Comparison of ENCODE assay signal across 9 mouse cellular contexts in genomic region chr1:131981378-131982013, GRCm38 (mm10). TPM values are rescaled to one million over a fixed set of nuclear protein-coding genes. Genes with fewer than 3 reads are reported as not detected.
A peak's percentile ranks its signal among the peaks of the same experiment; 100 is the strongest.
DNase-seq lines count a peak whose midpoint lies in the region; ATAC-seq and TF ChIP-seq lines count a peak whose summit lies in the region.
"Had no signal": no experiment of that assay in that cellular context is flagged by ENCODE, and none has a peak within 500 bp of the region (broad histone marks: within the 10 kb centered on the region; RNA-seq: fewer than 3 reads in every experiment).

No protein-coding gene starts in this region.

- 52% methylated on average over 12 of the region's 12 CpGs for WGBS in bone marrow, adult 2 months
- 38% methylated on average over 12 of the region's 12 CpGs for WGBS in liver, embryonic 16.5 days (ENCODE audit: insufficient replicate concordance)
- WGBS in neural tube, embryonic 15.5 days: 52% methylated on average over 12 of the region's 12 CpGs
- 61% methylated on average over 12 of the region's 12 CpGs for WGBS in thymus, adult 2 months

- no peaks in the 10 kb centered on the region for H3K4me1 ChIP-seq in bone marrow, adult 2 months (ENCODE audit: control insufficient read depth, insufficient read depth, low read length)
- no peaks in the 10 kb centered on the region for H3K4me1 ChIP-seq in embryonic fibroblast, embryonic 13.5 days (ENCODE audit: control insufficient read depth, insufficient read depth, low read length)
- H3K4me1 ChIP-seq in liver, embryonic 16.5 days (ENCODE audit: control insufficient read depth, low read depth, low read length): no peaks in the 10 kb centered on the region
- no peaks in the 10 kb centered on the region for H3K4me1 ChIP-seq in neural tube, embryonic 15.5 days
- no peaks in the 10 kb centered on the region for H3K4me1 ChIP-seq in thymus, adult 2 months (replicated peaks; ENCODE audit: control insufficient read depth, insufficient read depth, low read length)
- H3K4me1 ChIP-seq: embryonic facial prominence, embryonic 12.5 days had no signal

- H3K4me2 ChIP-seq in liver, embryonic 16.5 days (ENCODE audit: low read depth, low read length): no peak overlapping the region
- no peak overlapping the region for H3K4me2 ChIP-seq in neural tube, embryonic 15.5 days
- H3K4me2 ChIP-seq: embryonic facial prominence, embryonic 12.5 days had no signal

- H3K9ac ChIP-seq in liver, embryonic 16.5 days (ENCODE audit: low read depth, low read length): no peak overlapping the region
- H3K9ac ChIP-seq in neural tube, embryonic 15.5 days (replicated peaks): no peak overlapping the region
- H3K9ac ChIP-seq: embryonic facial prominence, embryonic 12.5 days had no signal

- intact Hi-C loops in heart, postnatal 36 days (cut with DNase I): loop anchor here (1.0 to 5.0 kb wide), 3 partner anchors 43 to 269 kb away; no protein-coding TSS in a partner anchor

- peak; percentile 83 for DNase-seq in CD4-positive, CD25-positive, alpha-beta regulatory T cell, adult 2 months (ENCODE audit: low read depth, low spot score)
- DNase-seq in heart, postnatal 36 days: peak; percentile 79 to 83
- peak; percentile 71 for DNase-seq in layer of hippocampus, adult 11-12 months (ENCODE audit: low spot score)
- DNase-seq in thymus, adult 2 months: peak; percentile 80

- peak; percentile 76 for TF ChIP-seq CTCF in bone marrow, adult 2 months (IDR thresholded peaks at IDR 0.05; ENCODE audit: control insufficient read depth, insufficient read depth, low read length)
- TF ChIP-seq CTCF in embryonic fibroblast, embryonic 13.5 days (IDR thresholded peaks at IDR 0.05; ENCODE audit: borderline replicate concordance, insufficient read depth, low read length): peak; percentile 62; the same call in 1 of the 2 replicates
- peak; percentile 85; the same call in 1 of the 2 replicates for TF ChIP-seq CTCF in thymus, adult 2 months (IDR thresholded peaks at IDR 0.05; ENCODE audit: borderline replicate concordance, control insufficient read depth, extremely low read depth, insufficient read depth, low read length, poor library complexity)

- H3K27me3 ChIP-seq in liver, embryonic 16.5 days (ENCODE audit: control insufficient read depth, insufficient read depth, low read depth, low read length): no peaks in the 10 kb centered on the region
- no peaks in the 10 kb centered on the region for H3K27me3 ChIP-seq in neural tube, embryonic 15.5 days (replicated peaks)
- no peaks in the 10 kb centered on the region for H3K27me3 ChIP-seq in thymus, adult 2 months (ENCODE audit: control insufficient read depth, insufficient read depth, low read length)
- H3K27me3 ChIP-seq: embryonic facial prominence, embryonic 12.5 days had no signal

- H3K4me3 ChIP-seq in bone marrow, adult 2 months (replicated peaks; ENCODE audit: control insufficient read depth, low read depth, low read length): no peak overlapping the region
- no peak overlapping the region for H3K4me3 ChIP-seq in embryonic fibroblast, embryonic 13.5 days (ENCODE audit: insufficient read depth, low read length)
- H3K4me3 ChIP-seq in liver, embryonic 16.5 days (ENCODE audit: low read depth, low read length): no peak overlapping the region
- no peak overlapping the region for H3K4me3 ChIP-seq in neural tube, embryonic 15.5 days (replicated peaks)
- H3K4me3 ChIP-seq in thymus, adult 2 months (ENCODE audit: control insufficient read depth, insufficient read depth, low read length): no peak overlapping the region
- H3K4me3 ChIP-seq: embryonic facial prominence, embryonic 12.5 days had no signal

- no peaks in the 10 kb centered on the region for H3K9me3 ChIP-seq in liver, embryonic 16.5 days (replicated peaks; ENCODE audit: control insufficient read depth, low read length)
- no peaks in the 10 kb centered on the region for H3K9me3 ChIP-seq in neural tube, embryonic 15.5 days (replicated peaks)
- H3K9me3 ChIP-seq: embryonic facial prominence, embryonic 12.5 days had no signal

- no peak overlapping the region; the same call in 1 of the 2 replicates for H3K27ac ChIP-seq in bone marrow, adult 2 months (ENCODE audit: control insufficient read depth, insufficient read depth, low read depth, low read length, poor library complexity)
- no peak overlapping the region for H3K27ac ChIP-seq in embryonic fibroblast, embryonic 13.5 days (ENCODE audit: insufficient read depth, low read length)
- no peak overlapping the region for H3K27ac ChIP-seq in liver, embryonic 16.5 days (ENCODE audit: low read length)
- H3K27ac ChIP-seq in neural tube, embryonic 15.5 days (replicated peaks): no peak overlapping the region
- H3K27ac ChIP-seq in thymus, adult 2 months (ENCODE audit: control insufficient read depth, insufficient read depth, low read length): no peak overlapping the region
- H3K27ac ChIP-seq: embryonic facial prominence, embryonic 12.5 days had no signal

- 0 out of 2 replicates have a peak, but pooled peaks have one; percentile 17 for TF ChIP-seq POLR2A in bone marrow, adult 2 months (IDR thresholded peaks at IDR 0.05; ENCODE audit: borderline replicate concordance, control insufficient read depth, low read depth, low read length)
- no peak for TF ChIP-seq POLR2A in embryonic fibroblast, embryonic 13.5 days (IDR thresholded peaks at IDR 0.05; ENCODE audit: low read depth, low read length)
- TF ChIP-seq POLR2A in thymus, adult 2 months (IDR thresholded peaks at IDR 0.05; ENCODE audit: control insufficient read depth, extremely low read depth, insufficient read depth, low read length, poor library complexity): no peak

- no peaks in the 10 kb centered on the region for H3K36me3 ChIP-seq in liver, embryonic 16.5 days (ENCODE audit: control insufficient read depth, insufficient read depth)
- H3K36me3 ChIP-seq in neural tube, embryonic 15.5 days: no peaks in the 10 kb centered on the region
- H3K36me3 ChIP-seq in thymus, adult 2 months (ENCODE audit: control insufficient read depth, insufficient read depth, low read length): no peaks in the 10 kb centered on the region
- H3K36me3 ChIP-seq: embryonic facial prominence, embryonic 12.5 days had no signal

- ATAC-seq in liver, embryonic 16.5 days (ENCODE audit: low read depth): peak; percentile 57
- peak; percentile 63; the same call in 1 of the 2 replicates for ATAC-seq in neural tube, embryonic 15.5 days (ENCODE audit: low FRiP score)

RNA-seq across cellular contexts. Expression of gene Slc45a3, which starts 18.7 kb away (rescaled TPM):
- polyA plus RNA-seq in bone marrow, adult 2 months (2011; ENCODE audit: insufficient read depth, insufficient read length, low replicate concordance, missing spikeins): 1.5 and 1.7 TPM in 2 replicates
- 0.30 TPM in 1 of 2 replicates, not detected in the other for polyA plus RNA-seq in embryonic fibroblast, embryonic 13.5 days (2011; ENCODE audit: insufficient read length, low read depth, missing spikeins)
- total RNA-seq in heart, postnatal 36 days (2021): 1 to 10 TPM; 4.2 to 4.3 TPM
- 3.0 and 3.2 TPM in 2 replicates for polyA plus RNA-seq in liver, embryonic 16.5 days (2015; fragmentation: Nextera tagmentation; extraction: Ambion mirVana)
- 2.0 and 3.0 TPM in 2 replicates for polyA plus RNA-seq in neural tube, embryonic 15.5 days (2015; fragmentation: Nextera tagmentation; extraction: Ambion mirVana)
- polyA plus RNA-seq in thymus, adult 2 months (2012; rRNA removed): 6.4 and 7.1 TPM in 2 replicates

RNA-seq across cellular contexts. Expression of gene Elk4, which starts 25.9 kb away (rescaled TPM):
- 73.2 and 91.1 TPM in 2 replicates for polyA plus RNA-seq in bone marrow, adult 2 months (2011; ENCODE audit: insufficient read depth, insufficient read length, low replicate concordance, missing spikeins)
- polyA plus RNA-seq in embryonic fibroblast, embryonic 13.5 days (2011; ENCODE audit: insufficient read length, low read depth, missing spikeins): 90.0 and 109 TPM in 2 replicates
- 10 to 100 TPM; 91.5 to 91.8 TPM for total RNA-seq in heart, postnatal 36 days (2021)
- polyA plus RNA-seq in liver, embryonic 16.5 days (2015; fragmentation: Nextera tagmentation; extraction: Ambion mirVana): 8.6 and 10.0 TPM in 2 replicates
- 8.0 and 15.4 TPM in 2 replicates for polyA plus RNA-seq in neural tube, embryonic 15.5 days (2015; fragmentation: Nextera tagmentation; extraction: Ambion mirVana)
- 82.3 and 101 TPM in 2 replicates for polyA plus RNA-seq in thymus, adult 2 months (2012; rRNA removed)
